9 mouse cellular contexts compared by ENCODE assay signal in genomic region chr11:69661221-69661881, GRCm38 (mm10). TPM values are rescaled to one million over a fixed set of nuclear protein-coding genes. Genes with fewer than 3 reads are reported as not detected.
A peak's percentile ranks its signal among the peaks of the same experiment; 100 is the strongest.
DNase-seq lines count a peak whose midpoint lies in the region; ATAC-seq lines count a peak whose summit lies in the region.
"Had no signal": no experiment of that assay in that cellular context is flagged by ENCODE, and none has a peak within 500 bp of the region (broad histone marks: within the 10 kb centered on the region; RNA-seq: fewer than 3 reads in every experiment).

No protein-coding gene starts in this region.

- peak overlapping the region; percentile 57 for H3K4me3 ChIP-seq in lung, embryonic 15.5 days
- H3K4me3 ChIP-seq in embryonic facial prominence, embryonic 10.5 days, result peak overlapping the region; percentile 65
- peak overlapping the region; percentile 67 for H3K4me3 ChIP-seq in hindbrain, embryonic 16.5 days (ENCODE audit: low read length)
- peak overlapping the region; percentile 57 for H3K4me3 ChIP-seq in midbrain, embryonic 12.5 days

- H3K4me1 ChIP-seq in lung, embryonic 15.5 days, result peaks cover 18% of the 10 kb centered on the region
- peaks cover 33% of the 10 kb centered on the region for H3K4me1 ChIP-seq in embryonic facial prominence, embryonic 10.5 days
- H3K4me1 ChIP-seq in hindbrain, embryonic 16.5 days (ENCODE audit: control insufficient read depth, insufficient read depth, low read depth, low read length), result peaks cover 11% of the 10 kb centered on the region
- H3K4me1 ChIP-seq in midbrain, embryonic 12.5 days, result peaks cover 12% of the 10 kb centered on the region

- WGBS in lung, embryonic 15.5 days, result 64% methylated on average over 3 of the region's 3 CpGs
- WGBS in embryonic facial prominence, embryonic 10.5 days, result 86% methylated on average over 3 of the region's 3 CpGs
- WGBS in hindbrain, embryonic 16.5 days, result 65% methylated on average over 3 of the region's 3 CpGs
- WGBS in midbrain, embryonic 12.5 days, result 84% methylated on average over 3 of the region's 3 CpGs

- H3K36me3 ChIP-seq in lung, embryonic 15.5 days, result peaks cover 57% of the 10 kb centered on the region
- peaks cover 74% of the 10 kb centered on the region for H3K36me3 ChIP-seq in embryonic facial prominence, embryonic 10.5 days (replicated peaks)
- peaks cover 32% of the 10 kb centered on the region for H3K36me3 ChIP-seq in hindbrain, embryonic 16.5 days (ENCODE audit: control insufficient read depth, insufficient read depth, low read length)
- H3K36me3 ChIP-seq in midbrain, embryonic 12.5 days, result peaks cover 64% of the 10 kb centered on the region

- peak overlapping the region; percentile 68 for H3K9ac ChIP-seq in lung, embryonic 15.5 days
- peak overlapping the region; percentile 69 for H3K9ac ChIP-seq in hindbrain, embryonic 16.5 days (ENCODE audit: low read depth, low read length)
- H3K9ac ChIP-seq in midbrain, embryonic 12.5 days (replicated peaks), result peak overlapping the region; percentile 63

- H3K9me3 ChIP-seq in lung, embryonic 15.5 days, result no peaks in the 10 kb centered on the region
- no peaks in the 10 kb centered on the region for H3K9me3 ChIP-seq in embryonic facial prominence, embryonic 10.5 days
- H3K9me3 ChIP-seq in hindbrain, embryonic 16.5 days (ENCODE audit: control insufficient read depth, low read length), result no peaks in the 10 kb centered on the region
- H3K9me3 ChIP-seq in midbrain, embryonic 12.5 days, result no peaks in the 10 kb centered on the region

- H3K4me2 ChIP-seq in lung, embryonic 15.5 days, result peak overlapping the region; percentile 50
- H3K4me2 ChIP-seq in hindbrain, embryonic 16.5 days (ENCODE audit: low read length), result peak overlapping the region; percentile 68
- peak overlapping the region; percentile 61 for H3K4me2 ChIP-seq in midbrain, embryonic 12.5 days (replicated peaks)

- H3K27ac ChIP-seq in lung, embryonic 15.5 days, result peak overlapping the region; percentile 93
- H3K27ac ChIP-seq in embryonic facial prominence, embryonic 10.5 days (replicated peaks), result peak overlapping the region; percentile 97
- peak overlapping the region; percentile 91 for H3K27ac ChIP-seq in hindbrain, embryonic 16.5 days (ENCODE audit: low read depth, low read length)
- peak overlapping the region; percentile 97; the same call in 1 of the 2 replicates for H3K27ac ChIP-seq in midbrain, embryonic 12.5 days (replicated peaks)

- DNase-seq in lung, postnatal 36 days, result no peak
- DNase-seq in embryonic facial prominence, embryonic 10.5 days (ENCODE audit: low spot score), result no peak
- DNase-seq in urinary bladder, adult 18-20 months (ENCODE audit: low spot score in 2 of 2), result no peak
- no peak for DNase-seq in gastrocnemius, adult 8-10 months (ENCODE audit: low spot score in 2 of 2)

- H3K27me3 ChIP-seq in lung, embryonic 15.5 days, result no peaks in the 10 kb centered on the region
- no peaks in the 10 kb centered on the region for H3K27me3 ChIP-seq in embryonic facial prominence, embryonic 10.5 days (replicated peaks; ENCODE audit: low read depth, poor library complexity, severe bottlenecking)
- no peaks in the 10 kb centered on the region for H3K27me3 ChIP-seq in hindbrain, embryonic 16.5 days (replicated peaks; ENCODE audit: control insufficient read depth, insufficient read depth, low read length)
- H3K27me3 ChIP-seq in midbrain, embryonic 12.5 days, result no peaks in the 10 kb centered on the region

- no peak for ATAC-seq in lung, embryonic 15.5 days (ENCODE audit: borderline replicate concordance, extremely low read depth, low FRiP score, low TSS enrichment)
- ATAC-seq in hindbrain, embryonic 16.5 days, result no peak
- no peak for ATAC-seq in midbrain, embryonic 12.5 days (ENCODE audit: low FRiP score, low read depth)
- no peak for ATAC-seq in frontal cortex, adult (ENCODE audit: low TSS enrichment)

RNA-seq across cellular contexts. Expression of gene Mpdu1, which starts 1.1 kb away (rescaled TPM):
- 66.2 and 66.7 TPM in 2 replicates for polyA plus RNA-seq in lung, embryonic 15.5 days (2015; fragmentation: Nextera tagmentation; extraction: Ambion mirVana)
- polyA plus RNA-seq in embryonic facial prominence, embryonic 10.5 days (2016; fragmentation: Nextera tagmentation; extraction: Ambion mirVana), result 64.9 and 67.2 TPM in 2 replicates
- 104 and 112 TPM in 2 replicates for polyA plus RNA-seq in hindbrain, embryonic 16.5 days (2015; fragmentation: Nextera tagmentation; extraction: Ambion mirVana)
- 79.4 and 79.9 TPM in 2 replicates for polyA plus RNA-seq in midbrain, embryonic 12.5 days (2016; fragmentation: Nextera tagmentation; extraction: Ambion mirVana)
- 1 to 10 TPM; 7.3 to 8.8 (median 8.3) TPM for total RNA-seq in gastrocnemius, adult 8-10 months (2022)

RNA-seq across cellular contexts. Expression of gene Cd68, which starts 4.6 kb away (rescaled TPM):
- polyA plus RNA-seq in lung, embryonic 15.5 days (2015; fragmentation: Nextera tagmentation; extraction: Ambion mirVana), result 11.5 and 11.8 TPM in 2 replicates
- polyA plus RNA-seq in embryonic facial prominence, embryonic 10.5 days (2016; fragmentation: Nextera tagmentation; extraction: Ambion mirVana), result 5.3 and 7.3 TPM in 2 replicates
- polyA plus RNA-seq in hindbrain, embryonic 16.5 days (2015; fragmentation: Nextera tagmentation; extraction: Ambion mirVana), result 10.2 and 11.5 TPM in 2 replicates
- 7.1 and 7.2 TPM in 2 replicates for polyA plus RNA-seq in midbrain, embryonic 12.5 days (2016; fragmentation: Nextera tagmentation; extraction: Ambion mirVana)
- total RNA-seq in gastrocnemius, adult 8-10 months (2022), result 1 to 10 TPM in 3 of 4 experiments, under 1 TPM in 1; 0.73 to 3.7 (median 1.4) TPM

RNA-seq across cellular contexts. Expression of gene Sox15, which starts 6.2 kb away (rescaled TPM):
- 0.24 and 0.25 TPM in 2 replicates for polyA plus RNA-seq in lung, embryonic 15.5 days (2015; fragmentation: Nextera tagmentation; extraction: Ambion mirVana)
- polyA plus RNA-seq in embryonic facial prominence, embryonic 10.5 days (2016; fragmentation: Nextera tagmentation; extraction: Ambion mirVana), result 0.17 TPM in 1 of 2 replicates, not detected in the other
- not detected in 2 replicates for polyA plus RNA-seq in hindbrain, embryonic 16.5 days (2015; fragmentation: Nextera tagmentation; extraction: Ambion mirVana)
- polyA plus RNA-seq in midbrain, embryonic 12.5 days (2016; fragmentation: Nextera tagmentation; extraction: Ambion mirVana), result not detected in 2 replicates
- total RNA-seq in gastrocnemius, adult 8-10 months (2022), result not detected
- total RNA-seq: common myeloid progenitor, adult 5-6 weeks had no signal

RNA-seq across cellular contexts. Expression of gene Eif4a1, which starts 10.9 kb away (rescaled TPM):
- polyA plus RNA-seq in lung, embryonic 15.5 days (2015; fragmentation: Nextera tagmentation; extraction: Ambion mirVana), result 595 and 603 TPM in 2 replicates
- 780 and 781 TPM in 2 replicates for polyA plus RNA-seq in embryonic facial prominence, embryonic 10.5 days (2016; fragmentation: Nextera tagmentation; extraction: Ambion mirVana)
- 382 and 471 TPM in 2 replicates for polyA plus RNA-seq in hindbrain, embryonic 16.5 days (2015; fragmentation: Nextera tagmentation; extraction: Ambion mirVana)
- polyA plus RNA-seq in midbrain, embryonic 12.5 days (2016; fragmentation: Nextera tagmentation; extraction: Ambion mirVana), result 608 and 698 TPM in 2 replicates
- total RNA-seq in gastrocnemius, adult 8-10 months (2022), result 100 to 1,000 TPM in 1 of 4 experiments, 10 to 100 TPM in 3; 81.9 to 109 (median 91.5) TPM

RNA-seq across cellular contexts. Expression of gene Senp3, which starts 20.5 kb away (rescaled TPM):
- 72.5 and 81.1 TPM in 2 replicates for polyA plus RNA-seq in lung, embryonic 15.5 days (2015; fragmentation: Nextera tagmentation; extraction: Ambion mirVana)
- polyA plus RNA-seq in embryonic facial prominence, embryonic 10.5 days (2016; fragmentation: Nextera tagmentation; extraction: Ambion mirVana), result 136 and 141 TPM in 2 replicates
- 89.8 and 104 TPM in 2 replicates for polyA plus RNA-seq in hindbrain, embryonic 16.5 days (2015; fragmentation: Nextera tagmentation; extraction: Ambion mirVana)
- polyA plus RNA-seq in midbrain, embryonic 12.5 days (2016; fragmentation: Nextera tagmentation; extraction: Ambion mirVana), result 108 and 113 TPM in 2 replicates
- 10 to 100 TPM; 25.7 to 29.4 (median 28.3) TPM for total RNA-seq in gastrocnemius, adult 8-10 months (2022)
